Mouse (Mus musculus): ENCODE results near the gene D3Ertd751e.

D3Ertd751e gene

GRCm38 (mm10) chr3:41742278-41742934 lies at the start of gene D3Ertd751e, which contains the start of gene Sclt1:
Gene D3Ertd751e (plus strand): TSS chr3:41742611.
Gene Sclt1 (minus strand): TSS chr3:41742514.
- DNase-seq (ENCODE audit: low spot score): peak; percentile 97

- no peak for DNase-seq (ENCODE audit: low spot score)
Observed at GRCm38 (mm10) chr3:41695681-41696080, 46.7 kb upstream of the D3Ertd751e start.

GRCm38 (mm10) chr3:41741601-41742277 lies 672 bp upstream of the D3Ertd751e start:
- peak; percentile 66 for DNase-seq (ENCODE audit: low spot score)

- DNase-seq (ENCODE audit: low spot score): peak; percentile 23
Observed at GRCm38 (mm10) chr3:41743436-41743835, 1.0 kb downstream of the D3Ertd751e start.

- DNase-seq (ENCODE audit: low spot score): no peak
Observed at GRCm38 (mm10) chr3:41754556-41754955, 12.1 kb downstream of the D3Ertd751e start.

GRCm38 (mm10) chr3:41762091-41762490 lies 19.7 kb downstream of the D3Ertd751e start:
- DNase-seq (ENCODE audit: low spot score): no peak

GRCm38 (mm10) chr3:41812447-41812846 lies 70.0 kb downstream of the D3Ertd751e start:
- no peak for DNase-seq (ENCODE audit: low spot score)
